Mouse (Mus musculus) adipocyte (in vitro differentiated cells): ENCODE data around the gene Slc2a9.
A peak's percentile ranks its signal among the peaks of the same experiment; 100 is the strongest.

ENCODE experiments used
- DNase-seq: peaks from one replicate; pipeline ENCODE4 v3.0.0-alpha.2; 2016; ENCODE audit warnings: low spot score

Gene Slc2a9

GRCm38 (mm10) chr5:38500043-38500442 is 2.9 kb downstream of the Slc2a9 start:
- DNase-seq: no peak

GRCm38 (mm10) chr5:38499316-38499811 is 3.6 kb downstream of the Slc2a9 start:
- no peak for DNase-seq

- DNase-seq: no peak
Observed at GRCm38 (mm10) chr5:38498479-38498878, 4.5 kb downstream of the Slc2a9 start.

GRCm38 (mm10) chr5:38496491-38497057 is 6.4 kb downstream of the Slc2a9 start:
- DNase-seq: no peak

- no peak for DNase-seq
Observed at GRCm38 (mm10) chr5:38493890-38494289, 9.1 kb downstream of the Slc2a9 start.

GRCm38 (mm10) chr5:38491763-38492162 is 11.2 kb downstream of the Slc2a9 start:
- DNase-seq: no peak

- no peak for DNase-seq
Observed at GRCm38 (mm10) chr5:38489739-38490138, 13.2 kb downstream of the Slc2a9 start.

- no peak for DNase-seq
Observed at GRCm38 (mm10) chr5:38488673-38489615, 14.0 kb downstream of the Slc2a9 start.

- DNase-seq: no peak
Observed at GRCm38 (mm10) chr5:38488026-38488425, 14.9 kb downstream of the Slc2a9 start.

- DNase-seq: no peak
Observed at GRCm38 (mm10) chr5:38487247-38487646, 15.7 kb downstream of the Slc2a9 start.

GRCm38 (mm10) chr5:38485946-38486345 is 17.0 kb downstream of the Slc2a9 start:
- DNase-seq: no peak

GRCm38 (mm10) chr5:38483518-38484110 is 19.3 kb downstream of the Slc2a9 start:
- DNase-seq: no peak

- no peak for DNase-seq
Observed at GRCm38 (mm10) chr5:38480822-38481707, 21.9 kb downstream of the Slc2a9 start.

GRCm38 (mm10) chr5:38479908-38480725 is 22.8 kb downstream of the Slc2a9 start:
- peak; percentile 97 for DNase-seq

- peak; percentile 44 for DNase-seq
Observed at GRCm38 (mm10) chr5:38479545-38479907, 23.4 kb downstream of the Slc2a9 start.

- peak; percentile 30 for DNase-seq
Observed at GRCm38 (mm10) chr5:38479027-38479426, 23.9 kb downstream of the Slc2a9 start.

GRCm38 (mm10) chr5:38477731-38478445 is 25.1 kb downstream of the Slc2a9 start:
- no peak for DNase-seq

- DNase-seq: no peak
Observed at GRCm38 (mm10) chr5:38476861-38477565, 25.9 kb downstream of the Slc2a9 start.

- DNase-seq: no peak
Observed at GRCm38 (mm10) chr5:38470881-38471280, 32.1 kb downstream of the Slc2a9 start.
